Mouse (Mus musculus): Measurements from ENCODE around the gene Dnase2b.

The Dnase2b gene

GRCm38 (mm10) chr3:146567884-146568530 lies 47.4 kb downstream of the Dnase2b start:
- peak; percentile 19 to 54 for DNase-seq

GRCm38 (mm10) chr3:146567366-146567765 lies 48.0 kb downstream of the Dnase2b start:
- no peak for DNase-seq

- DNase-seq: no peak
These were observed 50.4 kb downstream of the Dnase2b start for GRCm38 (mm10) chr3:146565065-146565411.

- peak; percentile 90 to 92 for DNase-seq
These were observed 50.9 kb downstream of the Dnase2b start for GRCm38 (mm10) chr3:146564268-146565064.

GRCm38 (mm10) chr3:146562936-146563335 lies 52.5 kb downstream of the Dnase2b start:
- DNase-seq: no peak

- no peak for DNase-seq
These were observed 57.9 kb downstream of the Dnase2b start for GRCm38 (mm10) chr3:146557507-146557906.

GRCm38 (mm10) chr3:146556567-146556966 lies 58.8 kb downstream of the Dnase2b start:
- no peak for DNase-seq

- no peak for DNase-seq
These were observed 60.6 kb downstream of the Dnase2b start for GRCm38 (mm10) chr3:146554816-146555215.

GRCm38 (mm10) chr3:146543632-146544031 lies 71.8 kb downstream of the Dnase2b start:
- no peak for DNase-seq

- no peak for DNase-seq
These were observed 74.7 kb downstream of the Dnase2b start for GRCm38 (mm10) chr3:146540521-146541273.

GRCm38 (mm10) chr3:146534986-146535385 lies 80.4 kb downstream of the Dnase2b start:
- DNase-seq: no peak

Measured in kidney, postnatal 4 days (tissue).